Mouse (Mus musculus) limb, embryonic 10.5 days (tissue): Measurements from ENCODE around the gene Nckap5l. TPM values are rescaled to one million over a fixed set of nuclear protein-coding genes. Genes with fewer than 3 reads are reported as not detected.

Experiments used
- DNase-seq: peaks from one replicate; pipeline ENCODE4 v3.0.0-alpha.2; 2017; ENCODE audit warnings: low spot score
- H3K27ac ChIP-seq: fragments of 300-500 bp; sonication (generic); 2 replicates; pipeline ENCODE4 v1.5.1; 2016; ENCODE audit warnings: mild to moderate bottlenecking
- H3K27me3 ChIP-seq: fragments of 300-500 bp; sonication (generic); 2 replicates; pipeline ENCODE4 v1.6.1; 2016; ENCODE audit warnings: low read depth, mild to moderate bottlenecking; ENCODE audit not compliant: poor library complexity, severe bottlenecking
- H3K36me3 ChIP-seq: fragments of 300-500 bp; sonication (generic); 2 replicates; pipeline ENCODE4 v1.6.1; 2016; ENCODE audit warnings: mild to moderate bottlenecking, moderate library complexity
- H3K4me1 ChIP-seq: fragments of 300-500 bp; sonication (generic); 2 replicates; pipeline ENCODE4 v1.6.1; 2016
- H3K4me3 ChIP-seq: fragments of 300-500 bp; sonication (generic); 2 replicates; pipeline ENCODE4 v1.5.1; 2016; ENCODE audit warnings: mild to moderate bottlenecking, moderate library complexity
- H3K9me3 ChIP-seq: fragments of 300-500 bp; sonication (generic); replicated peaks from 2 replicates; pipeline ENCODE4 v1.6.1; 2016; ENCODE audit warnings: mild to moderate bottlenecking
- WGBS: fragments of 180-500 bp; shearing (Covaris S2); methylation state at CpG from one replicate; pipeline ENCODE4 v1.1.7; 2016; 5-methylcytosine and 5-hydroxymethylcytosine counted together
- polyA plus RNA-seq: library from polyadenylated mRNA; unstranded; fragments of >200 nt; fragmentation: Nextera tagmentation; extraction: Ambion mirVana; gene quantifications from 2 replicates; pipeline ENCODE4 v1.2.1, GENCODE M21; 2016

The Nckap5l gene
- polyA plus RNA-seq, 1 experiment from 2014 or later: 17.4 TPM

DNA sequence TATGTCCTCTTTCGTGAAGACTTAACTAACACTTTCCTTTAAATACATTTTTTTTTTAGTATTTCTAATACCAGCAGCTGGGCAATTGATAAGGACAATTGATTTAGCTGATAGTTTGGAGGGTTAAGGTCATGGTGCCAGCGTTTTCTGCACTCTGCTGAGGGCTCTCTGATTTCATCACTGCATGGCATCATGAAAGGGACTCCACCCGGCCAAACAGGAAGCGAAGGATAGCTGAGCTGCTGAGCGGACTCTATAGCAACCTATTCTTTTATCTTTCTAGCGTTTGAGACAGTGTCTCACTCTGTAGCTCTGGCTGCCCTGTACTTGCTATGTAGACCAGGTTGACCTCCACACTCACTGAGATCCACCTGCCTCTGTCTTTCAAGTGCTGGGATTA is 27.2 kb upstream of the Nckap5l start:
- WGBS: 83% methylated on average over 6 of the region's 6 CpGs

GRCm38 (mm10) chr15:99475814-99476213 is 18.3 kb upstream of the Nckap5l start:
- H3K36me3 ChIP-seq: peaks cover 11% of the 10 kb centered on the region
- no peak for DNase-seq
- H3K4me1 ChIP-seq: peaks cover 14% of the 10 kb centered on the region
- H3K27me3 ChIP-seq: no peaks in the 10 kb centered on the region
- WGBS: 84% methylated on average over 1 of the region's 1 CpGs
- H3K9me3 ChIP-seq: no peaks in the 10 kb centered on the region
- H3K4me3 ChIP-seq: no peak overlapping the region
- no peak overlapping the region for H3K27ac ChIP-seq

More for the DNA sequence above, 27.2 kb upstream of the Nckap5l start:
- no peak overlapping the region for H3K27ac ChIP-seq
- no peak overlapping the region for H3K4me3 ChIP-seq
- no peak for DNase-seq
- 0 out of 2 replicates have a peak, but pooled peaks cover 4% of the 10 kb centered on the region for H3K27me3 ChIP-seq
- H3K4me1 ChIP-seq: no peaks in the 10 kb centered on the region
- no peaks in the 10 kb centered on the region for H3K9me3 ChIP-seq
- H3K36me3 ChIP-seq: no peaks in the 10 kb centered on the region

- H3K4me1 ChIP-seq: peaks cover 14% of the 10 kb centered on the region
- under 1% methylated on average over 26 of the region's 26 CpGs for WGBS
These were observed 17.0 kb upstream of the Nckap5l start, which contains the start of gene Bcdin3d for GRCm38 (mm10) chr15:99474576-99474926. Bcdin3d (minus strand) TSS chr15:99474730.

DNA sequence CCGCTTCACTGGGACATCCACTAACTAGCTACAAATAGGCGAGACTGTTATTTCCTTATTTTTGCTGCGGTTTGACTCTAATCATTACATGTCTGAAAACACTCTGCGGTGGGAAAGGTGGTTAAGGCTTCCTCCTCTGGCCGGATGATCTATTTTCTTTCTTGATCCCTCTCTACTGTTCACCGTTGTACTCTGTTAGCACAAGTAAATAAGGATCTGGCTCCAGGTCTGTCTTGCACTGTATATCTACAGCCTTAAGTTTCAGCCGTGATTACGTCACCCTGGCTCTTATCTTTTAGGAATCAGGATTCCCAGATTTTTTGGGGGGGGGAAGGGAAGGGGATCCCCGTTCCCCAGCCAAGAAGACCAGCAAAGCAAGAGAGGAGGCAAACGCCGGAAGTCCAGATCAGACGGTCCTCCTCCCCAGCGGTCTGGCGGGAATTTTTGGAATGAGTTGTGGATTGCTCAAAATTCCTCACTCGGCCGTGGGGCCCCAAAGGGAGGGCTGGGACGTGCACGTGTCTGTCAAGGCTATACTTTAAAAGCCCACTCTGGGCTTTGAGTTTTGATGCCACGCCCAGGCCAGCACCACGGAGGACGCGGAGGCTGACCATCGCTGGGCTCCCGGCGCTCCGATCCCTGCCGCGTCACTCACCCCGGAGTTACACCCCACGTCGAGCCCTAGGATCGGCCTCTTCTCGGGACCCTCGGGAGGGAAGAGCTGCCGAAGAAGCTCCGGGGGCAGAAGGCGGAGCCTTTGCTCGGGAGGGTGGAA is 16.4 kb upstream of the Nckap5l start:
- peaks cover 3% of the 10 kb centered on the region; the same call in 1 of the 2 replicates for H3K9me3 ChIP-seq
- WGBS: 7% methylated on average over 38 of the region's 38 CpGs
- peaks cover 30% of the 10 kb centered on the region for H3K36me3 ChIP-seq

More at GRCm38 (mm10) chr15:99474576-99474926, 17.0 kb upstream of the Nckap5l start, which contains the start of gene Bcdin3d:
- H3K4me3 ChIP-seq: peak within 1 kb of the TSS; percentile 87
- H3K27me3 ChIP-seq: no peaks in the 10 kb centered on the region
- peak; percentile 96 for DNase-seq
- peaks cover 24% of the 10 kb centered on the region for H3K36me3 ChIP-seq
- H3K27ac ChIP-seq: peak within 1 kb of the TSS; percentile 97
- peaks cover 3% of the 10 kb centered on the region; the same call in 1 of the 2 replicates for H3K9me3 ChIP-seq

GRCm38 (mm10) chr15:99472972-99473371 is 15.4 kb upstream of the Nckap5l start:
- peaks cover 3% of the 10 kb centered on the region; the same call in 1 of the 2 replicates for H3K9me3 ChIP-seq
- peak overlapping the region; percentile 87; the same call in 1 of the 2 replicates for H3K4me3 ChIP-seq
- 92% methylated on average over 7 of the region's 7 CpGs for WGBS
- peaks cover 40% of the 10 kb centered on the region for H3K36me3 ChIP-seq
- H3K27ac ChIP-seq: no peak overlapping the region
- peaks cover 14% of the 10 kb centered on the region for H3K4me1 ChIP-seq
- DNase-seq: no peak
- H3K27me3 ChIP-seq: no peaks in the 10 kb centered on the region

More for the DNA sequence above, 16.4 kb upstream of the Nckap5l start:
- peak overlapping the region; percentile 97 for H3K27ac ChIP-seq
- peak overlapping the region; percentile 87 for H3K4me3 ChIP-seq
- no peaks in the 10 kb centered on the region for H3K27me3 ChIP-seq
- no peak for DNase-seq
- H3K4me1 ChIP-seq: peaks cover 14% of the 10 kb centered on the region

- Histone ChIP-seq H3K9me3 (peaks cover 3% of the 10 kb centered on the region; the same call in 1 of the 2 replicates), H3K27ac (no peak overlapping the region), H3K36me3 (peaks cover 41% of the 10 kb centered on the region), H3K4me1 (peaks cover 14% of the 10 kb centered on the region), H3K27me3 (no peaks in the 10 kb centered on the region), H3K4me3 (no peak overlapping the region)
- DNase-seq: no peak
- WGBS: 74% methylated on average over 14 of the region's 14 CpGs
These were observed 14.1 kb upstream of the Nckap5l start for GRCm38 (mm10) chr15:99471677-99472063.

DNA sequence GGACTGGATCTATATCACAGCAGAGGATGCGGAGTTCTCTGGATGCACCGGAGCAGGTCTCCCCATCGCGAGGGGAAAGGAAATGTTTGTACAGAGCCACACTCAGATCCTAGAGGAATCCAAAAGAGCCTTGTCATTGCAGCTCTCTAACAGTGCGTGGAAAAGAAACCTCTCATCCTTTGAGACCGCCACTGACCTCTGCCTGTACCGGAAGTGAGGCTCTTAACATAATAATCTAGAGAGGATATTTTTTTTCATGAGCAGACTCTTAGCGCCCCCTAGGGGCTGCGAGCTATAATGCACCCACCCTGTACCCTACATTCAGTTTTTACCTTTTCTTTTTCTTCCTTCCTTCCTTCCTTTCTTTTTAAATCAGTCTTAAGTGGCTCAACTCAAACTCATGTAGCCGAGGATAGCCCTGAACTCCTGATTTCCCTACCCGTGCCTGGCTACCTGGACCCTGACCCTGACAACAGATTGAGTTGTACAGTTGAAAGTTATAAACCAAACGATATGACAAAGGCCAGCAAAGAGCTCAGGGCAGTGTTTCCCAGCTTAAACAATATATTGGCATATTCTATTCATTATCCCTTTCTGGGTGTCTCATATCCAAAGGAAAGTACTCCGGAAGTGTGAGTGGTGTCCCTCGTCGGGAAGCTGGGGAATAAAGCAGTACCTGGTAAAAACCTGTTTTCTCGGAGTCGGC is 13.6 kb upstream of the Nckap5l start:
- WGBS: 65% methylated on average over 17 of the region's 17 CpGs
- H3K4me1 ChIP-seq: peaks cover 14% of the 10 kb centered on the region
- H3K27me3 ChIP-seq: no peaks in the 10 kb centered on the region
- peaks cover 43% of the 10 kb centered on the region for H3K36me3 ChIP-seq
- H3K27ac ChIP-seq: no peak overlapping the region
- DNase-seq: peak; percentile 64
- no peak overlapping the region for H3K4me3 ChIP-seq
- H3K9me3 ChIP-seq: peaks cover 3% of the 10 kb centered on the region; the same call in 1 of the 2 replicates

- Histone ChIP-seq H3K36me3 (peaks cover 45% of the 10 kb centered on the region), H3K4me3 (no peak overlapping the region), H3K4me1 (peaks cover 14% of the 10 kb centered on the region), H3K27me3 (no peaks in the 10 kb centered on the region), H3K9me3 (peaks cover 3% of the 10 kb centered on the region; the same call in 1 of the 2 replicates), H3K27ac (no peak overlapping the region)
- 95% methylated on average over 31 of the region's 31 CpGs for WGBS
- DNase-seq: no peak
These were observed 12.7 kb upstream of the Nckap5l start for GRCm38 (mm10) chr15:99470224-99470761.

- Histone ChIP-seq H3K4me3 (no peak overlapping the region), H3K4me1 (peaks cover 13% of the 10 kb centered on the region), H3K9me3 (peaks cover 3% of the 10 kb centered on the region; the same call in 1 of the 2 replicates), H3K27ac (no peak overlapping the region), H3K27me3 (no peaks in the 10 kb centered on the region), H3K36me3 (peaks cover 45% of the 10 kb centered on the region)
- DNase-seq: no peak
- WGBS: 95% methylated on average over 4 of the region's 4 CpGs
These were observed 12.2 kb upstream of the Nckap5l start for GRCm38 (mm10) chr15:99469736-99470135.

- H3K27me3 ChIP-seq: no peaks in the 10 kb centered on the region
- peaks cover 11% of the 10 kb centered on the region for H3K4me1 ChIP-seq
- DNase-seq: peak; percentile 64
- H3K4me3 ChIP-seq: no peak overlapping the region
- H3K36me3 ChIP-seq: peaks cover 45% of the 10 kb centered on the region
- H3K27ac ChIP-seq: no peak overlapping the region
- H3K9me3 ChIP-seq: peaks cover 3% of the 10 kb centered on the region; the same call in 1 of the 2 replicates
- WGBS: 48% methylated on average over 3 of the region's 3 CpGs
These were observed 11.5 kb upstream of the Nckap5l start for GRCm38 (mm10) chr15:99469067-99469466.

- Histone ChIP-seq H3K27ac (no peak overlapping the region), H3K36me3 (peaks cover 10% of the 10 kb centered on the region), H3K4me1 (peaks cover 9% of the 10 kb centered on the region), H3K4me3 (no peak overlapping the region), H3K27me3 (no peaks in the 10 kb centered on the region), H3K9me3 (no peaks in the 10 kb centered on the region)
- no peak for DNase-seq
- WGBS: 80% methylated on average over 13 of the region's 13 CpGs
These were observed 5.6 kb upstream of the Nckap5l start for GRCm38 (mm10) chr15:99463194-99463593.

DNA sequence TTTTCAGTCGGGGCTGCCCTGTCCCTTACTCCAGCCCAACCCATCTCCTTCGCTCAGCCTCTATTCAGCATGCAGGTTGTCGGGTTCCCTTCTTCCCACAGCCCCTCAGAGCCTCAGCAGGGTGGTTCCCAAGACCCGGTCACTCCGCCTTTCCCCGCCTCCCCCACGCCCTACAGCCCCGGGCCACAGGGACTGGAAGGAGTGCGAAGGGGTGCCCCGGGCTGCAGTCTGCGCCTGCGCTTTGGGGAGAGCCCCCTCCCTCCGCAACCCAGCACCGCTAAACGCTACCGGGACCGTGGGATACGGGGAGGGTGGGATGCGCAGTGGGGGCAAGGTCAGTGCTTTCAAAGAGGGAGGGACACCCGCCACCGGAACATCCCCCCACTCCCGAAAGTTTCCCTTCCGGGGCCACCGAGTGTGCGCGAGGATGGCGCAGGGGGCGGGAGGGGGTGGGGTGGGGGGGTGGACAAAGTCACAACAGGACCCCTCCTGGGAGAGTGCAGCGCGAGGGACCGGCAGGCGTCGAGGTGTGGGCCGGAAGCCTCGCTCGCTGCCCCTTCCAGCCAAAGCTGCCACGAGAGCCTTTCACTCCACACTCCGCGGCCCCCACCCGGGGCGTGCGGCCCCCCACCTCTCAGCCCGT is 464 bp downstream of the Nckap5l start:
- peak overlapping the region; percentile 97 for H3K27ac ChIP-seq
- no peaks in the 10 kb centered on the region for H3K9me3 ChIP-seq
- 1% methylated on average over 43 of the region's 43 CpGs for WGBS
- peak overlapping the region; percentile 85 for H3K4me3 ChIP-seq
- peaks cover 45% of the 10 kb centered on the region for H3K4me1 ChIP-seq
- H3K27me3 ChIP-seq: no peaks in the 10 kb centered on the region
- peak; percentile 82 for DNase-seq
- peaks cover 43% of the 10 kb centered on the region for H3K36me3 ChIP-seq
